Mouse (Mus musculus): ENCODE results near the gene Sdccag8.

Gene Sdccag8

GRCm38 (mm10) chr1:176943126-176943525 lies 128.7 kb downstream of the Sdccag8 start:
- no peak for DNase-seq (ENCODE audit: low spot score in 2 of 2)

GRCm38 (mm10) chr1:176943987-176944386 lies 129.5 kb downstream of the Sdccag8 start:
- no peak for DNase-seq (ENCODE audit: low spot score in 2 of 2)

- DNase-seq (ENCODE audit: low spot score in 2 of 2) = no peak
These were observed 130.2 kb downstream of the Sdccag8 start for GRCm38 (mm10) chr1:176944458-176945174.

- no peak for DNase-seq (ENCODE audit: low spot score in 2 of 2)
These were observed 130.7 kb downstream of the Sdccag8 start for GRCm38 (mm10) chr1:176945175-176945540.

GRCm38 (mm10) chr1:176946031-176946795 lies 131.8 kb downstream of the Sdccag8 start:
- DNase-seq (ENCODE audit: low spot score in 2 of 2) = no peak

GRCm38 (mm10) chr1:176946796-176947181 lies 132.3 kb downstream of the Sdccag8 start:
- DNase-seq (ENCODE audit: low spot score in 2 of 2) = no peak

- no peak for DNase-seq (ENCODE audit: low spot score in 2 of 2)
These were observed 134.4 kb downstream of the Sdccag8 start for GRCm38 (mm10) chr1:176948861-176949260.

- DNase-seq (ENCODE audit: low spot score in 2 of 2) = no peak
These were observed 134.9 kb downstream of the Sdccag8 start for GRCm38 (mm10) chr1:176949320-176949719.

GRCm38 (mm10) chr1:176950061-176950460 lies 135.6 kb downstream of the Sdccag8 start:
- DNase-seq (ENCODE audit: low spot score in 2 of 2) = no peak

GRCm38 (mm10) chr1:176951836-176952235 lies 137.4 kb downstream of the Sdccag8 start:
- no peak for DNase-seq (ENCODE audit: low spot score in 2 of 2)

- DNase-seq (ENCODE audit: low spot score in 2 of 2) = no peak
These were observed 143.9 kb downstream of the Sdccag8 start for GRCm38 (mm10) chr1:176958311-176958710.

GRCm38 (mm10) chr1:176961716-176962115 lies 147.3 kb downstream of the Sdccag8 start:
- no peak for DNase-seq (ENCODE audit: low spot score in 2 of 2)

GRCm38 (mm10) chr1:176962894-176963293 lies 148.4 kb downstream of the Sdccag8 start:
- no peak for DNase-seq (ENCODE audit: low spot score in 2 of 2)

GRCm38 (mm10) chr1:176967299-176967698 lies 152.8 kb downstream of the Sdccag8 start:
- no peak for DNase-seq (ENCODE audit: low spot score in 2 of 2)

- DNase-seq (ENCODE audit: low spot score in 2 of 2) = no peak
These were observed 156.4 kb downstream of the Sdccag8 start for GRCm38 (mm10) chr1:176970635-176971478.

- no peak for DNase-seq (ENCODE audit: low spot score in 2 of 2)
These were observed 157.0 kb downstream of the Sdccag8 start for GRCm38 (mm10) chr1:176971479-176971797.

GRCm38 (mm10) chr1:176973356-176974088 lies 159.1 kb downstream of the Sdccag8 start:
- DNase-seq (ENCODE audit: low spot score in 2 of 2) = no peak

GRCm38 (mm10) chr1:176979235-176979634 lies 164.8 kb downstream of the Sdccag8 start:
- DNase-seq (ENCODE audit: low spot score in 2 of 2) = no peak

- DNase-seq (ENCODE audit: low spot score in 2 of 2) = no peak
These were observed 165.7 kb downstream of the Sdccag8 start for GRCm38 (mm10) chr1:176980140-176980539.

- DNase-seq (ENCODE audit: low spot score in 2 of 2) = no peak
These were observed 166.4 kb downstream of the Sdccag8 start for GRCm38 (mm10) chr1:176980801-176981400.

GRCm38 (mm10) chr1:176981511-176981910 lies 167.1 kb downstream of the Sdccag8 start:
- DNase-seq (ENCODE audit: low spot score in 2 of 2) = no peak
